Mouse (Mus musculus) hematopoietic stem cell, adult 5-6 weeks (primary cell): ENCODE data around the gene Pitpnb. TPM values are rescaled to one million over a fixed set of nuclear protein-coding genes. Genes with fewer than 3 reads are reported as not detected.

Source experiments
- ATAC-seq, 2 experiments: fragments of 125-278 bp in 1 of 2; replicated peaks in 1 of 2; 2 replicates each; pipeline ENCODE4 v1.8.0; 2016 to 2017; ENCODE audit warnings: inconsistent platforms in 2 of 2, mild to moderate bottlenecking in 2 of 2, moderate number of reproducible peaks in 2 of 2, low read depth in 1 of 2, moderate TSS enrichment in 1 of 2; ENCODE audit not compliant: low FRiP score in 2 of 2, poor library complexity in 2 of 2, severe bottlenecking in 2 of 2, insufficient read depth in 1 of 2, low TSS enrichment in 1 of 2
- total RNA-seq: library from RNA; stranded (forward); fragments of 172-1452, 232-1000 nt; gene quantifications from 2 replicates; pipeline ENCODE4 v1.2.3, GENCODE M21; 2017

Gene Pitpnb
- total RNA-seq = 18.9 and 27.7 TPM in 2 replicates

- ATAC-seq = peak; percentile 89 to 92
These were observed at the start of gene Pitpnb for GRCm38 (mm10) chr5:111330417-111331098. Pitpnb (plus strand) TSS chr5:111330763.

- ATAC-seq = no peak
These were observed 46.0 kb upstream of the Pitpnb start for GRCm38 (mm10) chr5:111284420-111285175.

- ATAC-seq = no peak
These were observed 43.0 kb upstream of the Pitpnb start for GRCm38 (mm10) chr5:111287571-111287970.

GRCm38 (mm10) chr5:111288486-111288885, 42.1 kb upstream of the Pitpnb start:
- ATAC-seq = no peak

- ATAC-seq = no peak
These were observed 40.5 kb upstream of the Pitpnb start for GRCm38 (mm10) chr5:111290071-111290470.

- ATAC-seq = no peak
These were observed 38.9 kb upstream of the Pitpnb start for GRCm38 (mm10) chr5:111291639-111292038.

GRCm38 (mm10) chr5:111297801-111298200, 32.8 kb upstream of the Pitpnb start:
- ATAC-seq = no peak

GRCm38 (mm10) chr5:111298706-111299105, 31.9 kb upstream of the Pitpnb start:
- ATAC-seq = no peak

GRCm38 (mm10) chr5:111300776-111301175, 29.8 kb upstream of the Pitpnb start:
- ATAC-seq = no peak

- ATAC-seq = peak; percentile 75 to 82
These were observed 28.8 kb upstream of the Pitpnb start for GRCm38 (mm10) chr5:111301736-111302135.

GRCm38 (mm10) chr5:111304730-111305129, 25.8 kb upstream of the Pitpnb start:
- no peak for ATAC-seq

- no peak for ATAC-seq
These were observed 20.4 kb upstream of the Pitpnb start for GRCm38 (mm10) chr5:111310185-111310584.

GRCm38 (mm10) chr5:111313833-111314232, 16.7 kb upstream of the Pitpnb start:
- ATAC-seq = no peak

GRCm38 (mm10) chr5:111315061-111315460, 15.5 kb upstream of the Pitpnb start:
- no peak for ATAC-seq

GRCm38 (mm10) chr5:111317526-111317925, 13.0 kb upstream of the Pitpnb start:
- no peak for ATAC-seq

- ATAC-seq = no peak
These were observed 11.6 kb upstream of the Pitpnb start for GRCm38 (mm10) chr5:111318946-111319345.

- no peak for ATAC-seq
These were observed 4.8 kb upstream of the Pitpnb start for GRCm38 (mm10) chr5:111325813-111326212.

GRCm38 (mm10) chr5:111327420-111327819, 3.1 kb upstream of the Pitpnb start:
- no peak for ATAC-seq
